Mouse (Mus musculus) embryo, embryonic 11 days (tissue): ENCODE data around the gene Abhd18.

ENCODE experiments used
- DNase-seq: peaks from one replicate; pipeline ENCODE4 v3.0.0-alpha.2; 2015

Gene Abhd18

GRCm38 (mm10) chr3:40950601-40951201, 103.9 kb downstream of the Abhd18 start:
- DNase-seq = peak; percentile 40

GRCm38 (mm10) chr3:40951365-40951764, 104.6 kb downstream of the Abhd18 start:
- DNase-seq = peak; percentile 41

- DNase-seq = no peak
Measured at GRCm38 (mm10) chr3:40952606-40953005, 105.8 kb downstream of the Abhd18 start.

DNA sequence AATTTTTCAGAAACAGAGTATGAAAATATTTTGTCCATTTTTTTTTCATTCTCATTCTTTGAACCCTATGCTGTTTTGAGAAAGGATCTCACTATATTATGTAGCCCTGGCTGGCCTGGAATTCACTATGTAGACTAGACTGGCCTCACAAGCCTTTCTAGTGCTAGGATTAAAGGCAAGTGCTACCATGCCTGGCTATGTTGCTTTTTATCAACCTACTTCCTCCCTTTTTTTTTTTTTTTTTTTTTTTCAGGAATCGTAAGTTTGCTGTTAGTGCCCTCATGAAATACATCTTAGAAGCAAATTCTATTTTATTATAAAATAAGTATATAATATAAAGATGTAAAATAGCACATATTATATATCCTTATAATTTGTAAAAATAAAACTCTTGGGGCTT, 108.0 kb downstream of the Abhd18 start:
- no peak for DNase-seq

DNA sequence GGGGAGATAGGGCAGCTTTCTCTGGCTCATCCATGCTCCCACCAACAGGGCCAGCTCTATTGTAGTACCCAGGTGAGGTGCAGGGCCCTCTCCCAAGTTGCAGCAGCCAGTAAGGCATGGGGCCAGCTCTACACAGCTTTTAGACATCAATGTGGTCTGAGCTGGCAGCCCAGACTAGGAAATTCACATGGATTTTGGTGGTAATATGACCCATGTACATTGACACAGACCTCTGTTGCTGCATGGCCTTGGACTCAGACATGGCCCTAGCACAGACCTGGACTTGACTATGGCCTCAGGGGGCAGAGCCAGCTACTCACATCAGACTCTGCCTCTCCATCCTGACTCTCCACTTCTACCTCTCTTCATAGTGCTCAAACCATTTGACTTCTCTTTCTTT, 112.1 kb downstream of the Abhd18 start:
- DNase-seq = no peak

DNA sequence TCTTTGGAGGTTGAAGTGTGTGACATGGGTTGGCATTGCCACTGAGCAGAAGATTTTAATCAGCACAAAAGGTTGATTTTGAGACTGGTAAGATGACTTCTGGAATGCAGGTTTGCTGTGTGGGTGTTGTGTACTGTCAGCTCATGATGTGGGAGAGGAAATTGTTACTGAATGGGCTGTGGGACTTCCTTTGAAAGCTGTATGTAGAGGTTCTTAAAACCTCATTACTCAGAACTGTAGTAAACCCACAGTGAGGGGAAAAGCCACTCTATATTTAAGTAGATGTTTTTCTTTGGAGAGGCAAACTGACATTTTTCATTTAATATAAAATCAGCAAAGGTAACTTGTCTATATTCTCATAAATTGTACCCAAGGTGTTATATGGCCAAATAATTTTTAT, 134.0 kb downstream of the Abhd18 start:
- DNase-seq = no peak

DNA sequence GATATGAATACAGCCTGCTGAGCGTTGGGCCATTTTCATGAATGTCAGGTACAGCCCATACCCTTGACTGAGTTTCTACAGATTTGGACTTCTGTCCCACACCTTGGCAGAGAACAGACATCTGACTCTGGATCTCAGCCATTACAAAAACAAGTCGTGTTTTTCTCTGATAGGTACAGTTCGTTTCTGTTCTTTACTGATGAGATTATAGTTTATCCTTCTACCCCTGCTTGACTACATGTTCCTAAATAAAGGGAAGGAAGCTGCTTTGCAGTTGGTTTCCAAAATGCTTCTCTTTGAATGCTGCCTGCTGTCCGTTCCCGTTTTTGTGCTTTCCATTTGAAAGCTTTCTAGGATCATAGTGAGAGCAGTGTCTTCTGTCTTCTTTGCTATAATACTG, 140.8 kb downstream of the Abhd18 start:
- no peak for DNase-seq
